In the genomic region with DNA sequence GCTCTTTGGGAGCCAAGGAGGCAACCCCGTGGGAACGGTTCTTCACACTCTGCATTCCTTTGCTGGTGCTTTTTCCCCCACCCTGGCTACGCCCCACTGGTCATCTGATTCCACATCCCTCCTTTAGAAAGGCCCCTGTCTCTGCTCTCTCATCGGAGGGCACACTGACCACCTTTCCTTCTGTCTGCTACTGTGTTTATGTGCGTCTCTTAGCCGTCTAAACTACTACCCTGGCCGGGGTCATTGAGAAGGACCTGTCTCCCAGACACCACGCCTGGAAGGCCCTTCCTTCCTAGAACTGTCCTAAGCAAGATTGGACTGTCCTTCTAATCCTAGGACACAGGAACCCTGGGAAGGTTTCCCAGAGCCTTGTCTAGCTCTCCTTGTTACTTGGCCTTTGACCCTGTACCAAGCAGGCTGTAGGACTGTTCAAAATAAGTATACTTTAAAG, we compare ENCODE assay signal across 8 mouse cellular contexts. TPM values are rescaled to one million over a fixed set of nuclear protein-coding genes. Genes with fewer than 3 reads are reported as not detected.
A peak's percentile ranks its signal among the peaks of the same experiment; 100 is the strongest.
DNase-seq lines count a peak whose midpoint lies in the region; ATAC-seq and TF ChIP-seq lines count a peak whose summit lies in the region.

No protein-coding gene starts in this region.

- peak overlapping the region; percentile 85 for H3K4me2 ChIP-seq in forebrain, embryonic 16.5 days (ENCODE audit: low read length)
- H3K4me2 ChIP-seq in kidney, postnatal 0 days (ENCODE audit: low read length): peak overlapping the region; percentile 92
- H3K4me2 ChIP-seq in midbrain, embryonic 14.5 days (ENCODE audit: low read length): peak overlapping the region; percentile 86

- H3K4me3 ChIP-seq in forebrain, embryonic 16.5 days (replicated peaks; ENCODE audit: low read length): peak overlapping the region; percentile 95
- H3K4me3 ChIP-seq in kidney, postnatal 0 days (replicated peaks; ENCODE audit: low read depth, low read length): peak overlapping the region; percentile 78
- H3K4me3 ChIP-seq in midbrain, embryonic 14.5 days (replicated peaks; ENCODE audit: low read depth, low read length): peak overlapping the region; percentile 96

- no peaks in the 10 kb centered on the region for H3K36me3 ChIP-seq in forebrain, embryonic 16.5 days (ENCODE audit: control insufficient read depth, insufficient read depth)
- no peaks in the 10 kb centered on the region for H3K36me3 ChIP-seq in kidney, postnatal 0 days (ENCODE audit: insufficient read depth, low read length)
- H3K36me3 ChIP-seq in midbrain, embryonic 14.5 days (ENCODE audit: control insufficient read depth, insufficient read depth, low read length): no peaks in the 10 kb centered on the region

- peak; percentile 51 for DNase-seq in retina, embryonic 14.5 days (ENCODE audit: low spot score)
- DNase-seq in retina, postnatal 1 day: no peak
- no peak for DNase-seq in kidney, postnatal 0 days (ENCODE audit: low spot score)
- DNase-seq in midbrain, embryonic 14.5 days: no peak
- DNase-seq in right cerebral cortex, postnatal 4 days: no peak
- DNase-seq in cerebellum, adult 8-10 months: no peak
- no peak for DNase-seq in left cerebral cortex, postnatal 36 days (ENCODE audit: low spot score in 2 of 2)

- no peak for TF ChIP-seq CTCF in kidney, postnatal 0 days (IDR thresholded peaks at IDR 0.05; ENCODE audit: low read depth)

- H3K9me3 ChIP-seq in forebrain, embryonic 16.5 days (ENCODE audit: control insufficient read depth, low read length): no peaks in the 10 kb centered on the region
- H3K9me3 ChIP-seq in kidney, postnatal 0 days (replicated peaks; ENCODE audit: low read length): no peaks in the 10 kb centered on the region
- no peaks in the 10 kb centered on the region for H3K9me3 ChIP-seq in midbrain, embryonic 14.5 days (ENCODE audit: control insufficient read depth, low read length)

- H3K27ac ChIP-seq in forebrain, embryonic 16.5 days (ENCODE audit: low read length): no peak overlapping the region
- H3K27ac ChIP-seq in kidney, postnatal 0 days: peak overlapping the region; percentile 73; the same call in 1 of the 2 replicates
- H3K27ac ChIP-seq in midbrain, embryonic 14.5 days (replicated peaks; ENCODE audit: low read depth, low read length): peak overlapping the region; percentile 87; the same call in 1 of the 2 replicates

- 3% methylated on average over 8 of the region's 8 CpGs for WGBS in forebrain, embryonic 16.5 days
- WGBS in kidney, postnatal 0 days: 8% methylated on average over 8 of the region's 8 CpGs
- under 1% methylated on average over 8 of the region's 8 CpGs for WGBS in midbrain, embryonic 14.5 days

- ATAC-seq in forebrain, embryonic 16.5 days: no peak
- 0 out of 2 replicates have a peak, but pooled peaks have one; percentile 12 for ATAC-seq in kidney, postnatal 0 days (replicated peaks; ENCODE audit: low FRiP score, low read depth)
- no peak for ATAC-seq in midbrain, embryonic 14.5 days (ENCODE audit: low FRiP score, low TSS enrichment)

- peaks cover 38% of the 10 kb centered on the region for H3K4me1 ChIP-seq in forebrain, embryonic 16.5 days (replicated peaks; ENCODE audit: control insufficient read depth, insufficient read depth, low read length)
- peaks cover 30% of the 10 kb centered on the region for H3K4me1 ChIP-seq in kidney, postnatal 0 days (replicated peaks; ENCODE audit: insufficient read depth, low read length)
- H3K4me1 ChIP-seq in midbrain, embryonic 14.5 days (ENCODE audit: control insufficient read depth, insufficient read depth, low read length): peaks cover 26% of the 10 kb centered on the region

- intact Hi-C loops in left cerebral cortex, postnatal 36 days (cut with DNase I): loop anchor here (2.0 kb wide), 1 partner anchor 101 kb away; no protein-coding TSS in a partner anchor

- H3K9ac ChIP-seq in forebrain, embryonic 16.5 days (replicated peaks; ENCODE audit: low read depth, low read length): peak overlapping the region; percentile 99
- peak overlapping the region; percentile 94 for H3K9ac ChIP-seq in kidney, postnatal 0 days (ENCODE audit: low read depth, low read length)
- peak overlapping the region; percentile 98 for H3K9ac ChIP-seq in midbrain, embryonic 14.5 days (replicated peaks; ENCODE audit: low read length)

- H3K27me3 ChIP-seq in forebrain, embryonic 16.5 days (replicated peaks; ENCODE audit: control insufficient read depth, insufficient read depth, low read length): no peaks in the 10 kb centered on the region
- H3K27me3 ChIP-seq in kidney, postnatal 0 days (ENCODE audit: insufficient read depth, low read length): no peaks in the 10 kb centered on the region
- no peaks in the 10 kb centered on the region for H3K27me3 ChIP-seq in midbrain, embryonic 14.5 days (ENCODE audit: control insufficient read depth, insufficient read depth, low read length)

RNA-seq across cellular contexts. Expression of a gene that starts 1.1 kb away (rescaled TPM):
- 38.2 and 38.9 TPM in 2 replicates for polyA plus RNA-seq in forebrain, embryonic 16.5 days (2015; fragmentation: Nextera tagmentation; extraction: Ambion mirVana)
- polyA plus RNA-seq in kidney, postnatal 0 days (2015; fragmentation: Nextera tagmentation; extraction: Ambion mirVana): 19.2 and 21.7 TPM in 2 replicates
- 21.6 and 26.2 TPM in 2 replicates for polyA plus RNA-seq in midbrain, embryonic 14.5 days (2014; fragmentation: Nextera tagmentation; extraction: Ambion mirVana)
- 10 to 100 TPM; 31.7 to 31.9 TPM for total RNA-seq in left cerebral cortex, postnatal 36 days (2021)

RNA-seq across cellular contexts. Expression of a gene that starts 42.3 kb away (rescaled TPM):
- polyA plus RNA-seq in forebrain, embryonic 16.5 days (2015; fragmentation: Nextera tagmentation; extraction: Ambion mirVana): 0.36 and 0.56 TPM in 2 replicates
- polyA plus RNA-seq in kidney, postnatal 0 days (2015; fragmentation: Nextera tagmentation; extraction: Ambion mirVana): 36.2 and 39.0 TPM in 2 replicates
- polyA plus RNA-seq in midbrain, embryonic 14.5 days (2014; fragmentation: Nextera tagmentation; extraction: Ambion mirVana): 0.09 and 3.6 TPM in 2 replicates
- under 1 TPM; 0.36 to 0.86 TPM for total RNA-seq in left cerebral cortex, postnatal 36 days (2021)

RNA-seq across cellular contexts. Expression of a gene that starts 55.0 kb away (rescaled TPM):
- 12.4 and 16.6 TPM in 2 replicates for polyA plus RNA-seq in forebrain, embryonic 16.5 days (2015; fragmentation: Nextera tagmentation; extraction: Ambion mirVana)
- polyA plus RNA-seq in kidney, postnatal 0 days (2015; fragmentation: Nextera tagmentation; extraction: Ambion mirVana): 13.4 and 15.7 TPM in 2 replicates
- 13.8 and 14.6 TPM in 2 replicates for polyA plus RNA-seq in midbrain, embryonic 14.5 days (2014; fragmentation: Nextera tagmentation; extraction: Ambion mirVana)
- 10 to 100 TPM; 19.6 to 23.6 TPM for total RNA-seq in left cerebral cortex, postnatal 36 days (2021)
